In the genomic region with DNA sequence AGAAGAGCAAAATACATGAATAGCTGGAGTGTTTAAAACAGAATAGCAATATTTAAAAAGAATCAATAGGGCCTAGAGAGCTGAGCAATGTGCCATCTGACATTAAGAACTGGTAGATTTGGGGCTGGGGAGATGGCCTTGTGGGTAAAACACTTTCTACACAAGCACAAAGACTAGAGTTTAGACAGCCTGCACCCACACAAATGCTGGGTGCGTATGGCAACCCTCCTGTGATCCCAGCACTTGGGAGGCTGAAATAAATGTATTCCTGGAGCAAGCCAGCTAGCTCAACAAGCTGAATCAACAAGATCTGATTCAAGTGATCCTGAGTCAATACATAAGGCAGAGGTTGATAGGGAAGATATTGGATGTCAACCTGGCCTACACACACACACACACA, we compare ENCODE assay signal across 34 mouse cellular contexts. TPM values are rescaled to one million over a fixed set of nuclear protein-coding genes. Genes with fewer than 3 reads are reported as not detected.
"Had no signal": no experiment of that assay in that cellular context is flagged by ENCODE, and none has a peak within 500 bp of the region (broad histone marks: within the 10 kb centered on the region; RNA-seq: fewer than 3 reads in every experiment).

No protein-coding gene starts in this region.

- H3K36me3 ChIP-seq: heart, embryonic 10.5 days; heart, embryonic 13.5 days; heart, embryonic 15.5 days; hindbrain, embryonic 10.5 days; hindbrain, embryonic 12.5 days; hindbrain, embryonic 13.5 days; hindbrain, embryonic 15.5 days; intestine, embryonic 15.5 days; kidney, embryonic 15.5 days had no signal

- H3K27ac ChIP-seq: heart, embryonic 10.5 days; heart, embryonic 13.5 days; heart, embryonic 15.5 days; hindbrain, embryonic 10.5 days; hindbrain, embryonic 12.5 days; hindbrain, embryonic 13.5 days; hindbrain, embryonic 14.5 days; hindbrain, embryonic 15.5 days; hindbrain, postnatal 0 days; intestine, embryonic 15.5 days; kidney, embryonic 15.5 days; kidney, postnatal 0 days; left cerebral cortex, adult 2 months had no signal

- H3K9ac ChIP-seq: heart, embryonic 13.5 days; heart, embryonic 15.5 days; hindbrain, embryonic 12.5 days; hindbrain, embryonic 13.5 days; hindbrain, embryonic 14.5 days; hindbrain, embryonic 15.5 days; intestine, embryonic 15.5 days; kidney, embryonic 15.5 days had no signal

- H3K4me1 ChIP-seq: heart, embryonic 15.5 days; hindbrain, embryonic 10.5 days; hindbrain, embryonic 12.5 days; hindbrain, embryonic 13.5 days; hindbrain, embryonic 15.5 days; intestine, embryonic 15.5 days had no signal

- ATAC-seq: hindbrain, embryonic 16.5 days; hindbrain, postnatal 0 days; inflammation-experienced regulatory T-cells, adult 6 months; intestine, embryonic 15.5 days; intestine, embryonic 16.5 days; intestine, postnatal 0 days had no signal

- H3K9me3 ChIP-seq: heart, embryonic 10.5 days; heart, embryonic 13.5 days; heart, embryonic 15.5 days; hindbrain, embryonic 10.5 days; hindbrain, embryonic 12.5 days; hindbrain, embryonic 13.5 days; hindbrain, embryonic 15.5 days; intestine, embryonic 15.5 days; kidney, embryonic 15.5 days had no signal

- DNase-seq: heart, postnatal 10 days; heart, postnatal 14 days; heart, postnatal 36 days; heart, postnatal 4 days; kidney, adult 11 months; kidney, adult 18-20 months; kidney, adult 2 months; kidney, adult 8-10 months; kidney, adult 9 months; kidney, postnatal 10 days; kidney, postnatal 14 days; kidney, postnatal 36 days; kidney, postnatal 4 days; layer of hippocampus, adult 9-11 months; layer of hippocampus, postnatal 36 days had no signal

- H3K27me3 ChIP-seq: heart, embryonic 13.5 days; heart, embryonic 15.5 days; hindbrain, embryonic 12.5 days; hindbrain, embryonic 13.5 days; hindbrain, embryonic 15.5 days; intestine, embryonic 15.5 days; kidney, embryonic 15.5 days had no signal

- H3K4me2 ChIP-seq: heart, embryonic 11.5 days; heart, embryonic 13.5 days; heart, embryonic 15.5 days; hindbrain, embryonic 12.5 days; hindbrain, embryonic 13.5 days; hindbrain, embryonic 14.5 days; hindbrain, embryonic 15.5 days; intestine, embryonic 15.5 days; kidney, embryonic 15.5 days had no signal

- H3K4me3 ChIP-seq: heart, embryonic 10.5 days; heart, embryonic 13.5 days; heart, embryonic 15.5 days; hindbrain, embryonic 10.5 days; hindbrain, embryonic 12.5 days; hindbrain, embryonic 13.5 days; hindbrain, embryonic 15.5 days; intestine, embryonic 15.5 days; kidney, embryonic 15.5 days; left cerebral cortex, adult 2 months had no signal

RNA-seq across cellular contexts. Expression of a gene that starts 14.9 kb away (rescaled TPM):
- total RNA-seq: hematopoietic stem cell, adult 5-6 weeks had no signal
- polyA plus RNA-seq: inflammation-experienced regulatory T-cells, adult 6 months had no signal

RNA-seq across cellular contexts. Expression of a gene that starts 16.2 kb away (rescaled TPM):
- total RNA-seq: hematopoietic stem cell, adult 5-6 weeks had no signal
